Mouse (Mus musculus): ENCODE measurements around the gene Pcgf6.

DNA sequence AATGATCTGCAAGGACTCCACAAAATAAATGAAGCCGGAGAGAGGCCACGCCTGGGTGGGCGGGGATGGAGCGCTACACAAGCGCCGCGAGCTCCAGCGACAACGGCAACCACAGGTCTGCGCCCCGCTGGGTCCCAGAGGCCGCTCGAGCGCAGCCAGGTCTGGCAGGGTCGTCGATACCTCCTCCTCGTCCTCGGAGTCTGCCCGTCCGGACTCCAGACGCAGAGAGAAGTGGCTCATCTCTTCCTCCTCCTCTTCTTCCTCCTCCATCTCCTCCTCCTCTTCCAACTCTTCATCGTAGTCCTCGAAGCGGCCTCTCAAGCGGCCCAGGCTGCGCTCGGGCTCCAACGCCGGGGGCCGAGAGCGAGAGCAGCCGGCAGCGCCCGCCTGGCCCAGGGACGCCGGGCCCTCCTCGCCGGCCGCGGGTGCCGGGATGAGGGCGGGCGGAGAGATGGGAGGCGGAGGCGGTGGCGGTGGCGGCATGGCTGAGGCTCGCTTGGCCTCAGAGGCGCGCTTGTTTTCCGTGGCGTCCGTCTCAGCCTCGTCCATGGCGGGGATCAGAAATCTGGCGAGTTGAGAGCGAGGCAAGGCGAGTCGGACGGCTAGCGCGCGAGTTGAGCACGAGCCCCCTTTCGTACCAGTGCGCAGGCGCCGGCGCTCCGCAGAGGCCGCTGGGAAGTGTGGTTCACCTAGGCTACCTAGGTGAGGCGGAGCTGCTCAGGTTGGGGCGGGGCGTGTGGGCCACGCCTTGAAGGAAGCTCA, at the start of gene Pcgf6:
- TF ChIP-seq CTCF (IDR thresholded peaks at IDR 0.05; ENCODE audit: extremely low read depth, insufficient read depth, insufficient read length, insufficient replicate concordance) (no peak), POLR2A (IDR thresholded peaks at IDR 0.05; ENCODE audit: low read depth, low read length) (no peak)
